Mouse (Mus musculus): Measurements from ENCODE around the gene Sectm1b. TPM values are rescaled to one million over a fixed set of nuclear protein-coding genes. Genes with fewer than 3 reads are reported as not detected.
"Not testable (repeated sequence)": the region's sequence is repeated elsewhere in the genome, so short reads cannot be mapped to it uniquely, and the experiment has no call there.

Gene Sectm1b
- 113 and 133 TPM in 2 replicates for polyA plus RNA-seq (2015; fragmentation: Nextera tagmentation; extraction: Ambion mirVana)

DNA sequence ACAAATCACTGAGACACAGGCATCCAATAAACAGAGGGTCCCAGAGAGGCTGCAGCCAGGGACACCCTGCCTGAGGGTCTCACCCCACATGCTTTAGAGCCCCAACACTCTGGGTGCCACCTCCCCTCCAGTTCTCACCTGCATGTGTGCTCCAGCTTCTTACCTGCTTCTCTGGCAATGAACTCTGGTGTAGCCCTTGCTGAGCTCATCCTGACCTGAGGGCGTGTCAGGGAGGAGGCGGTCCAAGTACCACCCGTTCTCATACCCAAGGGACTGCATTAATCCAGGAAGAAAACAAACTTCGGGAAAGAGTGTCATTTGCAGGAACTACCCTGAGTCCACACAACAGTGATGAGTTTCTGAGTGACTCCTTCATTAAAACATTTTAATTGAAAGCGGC, at the start of gene Sectm1b:
TSS of gene Sectm1b (minus strand) at position 191 of the 400 bp plus-strand sequence.
- Histone ChIP-seq H3K4me3 (ENCODE audit: low read depth, low read length) (no peak within 1 kb of the TSS), H3K4me2 (replicated peaks; ENCODE audit: low read depth) (no peak within 1 kb of the TSS; the same call in 1 of the 2 replicates), H3K27me3 (ENCODE audit: control insufficient read depth, insufficient read depth, low read length) (no peaks in the 10 kb centered on the region), H3K27ac (replicated peaks) (no peak within 1 kb of the TSS), H3K9ac (ENCODE audit: low read length) (no peak within 1 kb of the TSS), H3K9me3 (ENCODE audit: control insufficient read depth, low read length) (no peaks in the 10 kb centered on the region), H3K4me1 (replicated peaks; ENCODE audit: control insufficient read depth, insufficient read depth) (no peaks in the 10 kb centered on the region; the same call in 1 of the 2 replicates), H3K36me3 (ENCODE audit: control insufficient read depth, insufficient read depth, low read length) (no peaks in the 10 kb centered on the region)
- TF ChIP-seq EP300 (optimal IDR thresholded peaks at IDR 0.05) (no peak), CTCF (IDR thresholded peaks at IDR 0.05; ENCODE audit: low read depth) (no peak)
- ATAC-seq (ENCODE audit: low FRiP score, low TSS enrichment): peak; percentile 53
- WGBS: 53% methylated on average over 5 of the region's 5 CpGs
- peak; percentile 56 for DNase-seq (ENCODE audit: low spot score)

DNA sequence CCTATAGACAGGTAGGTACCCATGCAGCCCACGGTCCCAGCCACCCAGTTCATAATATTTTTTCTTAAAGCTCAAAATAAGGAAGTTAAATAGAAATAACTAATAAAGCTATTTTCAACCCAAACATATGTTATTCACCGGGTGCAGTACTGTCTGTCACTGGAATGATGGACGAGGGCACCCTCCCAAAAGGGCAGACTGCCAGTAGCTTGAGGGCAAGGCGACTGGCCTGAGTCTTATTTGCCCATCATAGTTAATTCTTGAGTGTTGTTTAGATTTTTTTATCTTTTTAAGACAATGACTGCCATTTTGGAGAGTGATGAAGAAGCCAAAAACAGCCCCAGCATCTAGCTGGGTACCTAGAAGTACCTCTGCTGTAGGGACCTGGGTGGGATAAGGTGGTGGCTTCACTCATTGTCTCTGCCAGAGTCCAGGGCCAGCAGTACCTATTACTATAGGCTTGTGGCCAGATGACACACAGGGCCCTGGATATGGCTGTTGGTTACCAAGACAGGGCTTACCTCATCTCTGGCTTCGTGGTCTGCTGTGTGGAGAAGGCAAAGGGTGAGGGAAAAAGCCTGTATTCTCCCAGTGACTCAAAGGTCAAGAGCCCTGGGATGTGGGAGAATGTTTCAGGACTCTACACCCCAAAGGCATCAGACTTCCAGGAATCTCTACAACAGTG, 48.9 kb upstream of the Sectm1b start:
- Histone ChIP-seq H3K27me3 (ENCODE audit: control insufficient read depth, insufficient read depth, low read length) (no peaks in the 10 kb centered on the region), H3K4me3 (ENCODE audit: low read depth, low read length) (no peak overlapping the region), H3K27ac (replicated peaks) (no peak overlapping the region), H3K36me3 (ENCODE audit: control insufficient read depth, insufficient read depth, low read length) (no peaks in the 10 kb centered on the region), H3K9ac (ENCODE audit: low read length) (no peak overlapping the region), H3K4me1 (replicated peaks; ENCODE audit: control insufficient read depth, insufficient read depth) (no peaks in the 10 kb centered on the region), H3K4me2 (replicated peaks; ENCODE audit: low read depth) (no peak overlapping the region), H3K9me3 (ENCODE audit: control insufficient read depth, low read length) (no peaks in the 10 kb centered on the region)
- TF ChIP-seq EP300 (optimal IDR thresholded peaks at IDR 0.05) (no peak), CTCF (IDR thresholded peaks at IDR 0.05; ENCODE audit: low read depth) (no peak)
- DNase-seq (ENCODE audit: low spot score) (no peak), ATAC-seq (ENCODE audit: low FRiP score, low TSS enrichment) (0 out of 2 replicates have a peak, but pooled peaks have one; percentile 24)
- WGBS: 66% methylated on average over 5 of the region's 5 CpGs

DNA sequence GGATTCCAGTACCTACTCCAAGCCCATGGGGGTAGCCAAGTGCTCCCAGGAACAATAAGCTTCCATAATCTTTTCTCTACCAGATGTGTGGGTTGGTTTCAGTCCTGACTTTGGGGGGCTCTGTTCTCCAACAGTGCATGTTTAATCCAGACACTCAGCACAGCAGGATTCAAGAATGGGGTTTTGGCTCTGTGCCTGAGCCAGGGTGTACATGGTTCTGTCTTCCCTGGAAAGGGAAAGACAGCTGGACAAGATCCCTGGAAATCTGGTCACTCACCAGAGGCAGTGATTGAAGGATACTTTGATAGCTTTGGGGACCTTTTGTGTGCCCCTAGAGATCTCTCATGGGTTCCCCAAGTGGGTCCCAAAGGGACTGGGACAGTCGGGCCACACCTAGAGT, 48.2 kb upstream of the Sectm1b start:
- Histone ChIP-seq H3K9ac (ENCODE audit: low read length) (no peak overlapping the region), H3K4me2 (replicated peaks; ENCODE audit: low read depth) (no peak overlapping the region), H3K9me3 (ENCODE audit: control insufficient read depth, low read length) (no peaks in the 10 kb centered on the region), H3K36me3 (ENCODE audit: control insufficient read depth, insufficient read depth, low read length) (no peaks in the 10 kb centered on the region), H3K4me1 (replicated peaks; ENCODE audit: control insufficient read depth, insufficient read depth) (no peaks in the 10 kb centered on the region), H3K27me3 (ENCODE audit: control insufficient read depth, insufficient read depth, low read length) (no peaks in the 10 kb centered on the region), H3K27ac (replicated peaks) (no peak overlapping the region), H3K4me3 (ENCODE audit: low read depth, low read length) (no peak overlapping the region)
- ATAC-seq (ENCODE audit: low FRiP score, low TSS enrichment): peak; percentile 24; the same call in 1 of the 2 replicates
- TF ChIP-seq CTCF (IDR thresholded peaks at IDR 0.05; ENCODE audit: low read depth) (no peak), EP300 (optimal IDR thresholded peaks at IDR 0.05) (no peak)
- WGBS: 70% methylated on average over 1 of the region's 1 CpGs
- DNase-seq (ENCODE audit: low spot score): no peak

DNA sequence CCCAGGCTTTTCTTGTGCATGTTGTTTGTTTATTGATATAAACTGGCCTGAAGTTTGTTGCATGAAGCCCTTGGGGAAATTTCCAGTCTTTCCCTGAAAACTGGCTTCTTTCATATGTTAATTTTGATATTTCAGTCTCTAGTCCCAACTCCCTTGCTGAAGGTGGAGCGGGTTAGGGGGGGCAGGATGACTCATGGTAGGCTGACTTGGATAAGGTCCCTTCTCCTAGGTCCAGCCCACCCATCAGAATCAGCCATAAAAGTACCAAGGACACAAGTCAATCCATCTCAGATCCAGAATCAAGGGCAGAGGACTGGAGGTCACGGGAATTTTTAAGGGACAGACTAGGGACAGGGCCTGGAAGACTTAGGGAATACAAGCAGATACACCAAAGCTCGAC, 47.7 kb upstream of the Sectm1b start:
- Histone ChIP-seq H3K27me3 (ENCODE audit: control insufficient read depth, insufficient read depth, low read length) (no peaks in the 10 kb centered on the region), H3K27ac (replicated peaks) (no peak overlapping the region), H3K4me1 (replicated peaks; ENCODE audit: control insufficient read depth, insufficient read depth) (no peaks in the 10 kb centered on the region), H3K36me3 (ENCODE audit: control insufficient read depth, insufficient read depth, low read length) (no peaks in the 10 kb centered on the region), H3K9ac (ENCODE audit: low read length) (no peak overlapping the region), H3K4me2 (replicated peaks; ENCODE audit: low read depth) (no peak overlapping the region), H3K9me3 (ENCODE audit: control insufficient read depth, low read length) (no peaks in the 10 kb centered on the region), H3K4me3 (ENCODE audit: low read depth, low read length) (no peak overlapping the region)
- no peak for DNase-seq (ENCODE audit: low spot score)
- TF ChIP-seq EP300 (optimal IDR thresholded peaks at IDR 0.05): no peak
- TF ChIP-seq CTCF (IDR thresholded peaks at IDR 0.05; ENCODE audit: low read depth): no peak
- 81% methylated on average over 3 of the region's 3 CpGs for WGBS
- no peak for ATAC-seq (ENCODE audit: low FRiP score, low TSS enrichment)

DNA sequence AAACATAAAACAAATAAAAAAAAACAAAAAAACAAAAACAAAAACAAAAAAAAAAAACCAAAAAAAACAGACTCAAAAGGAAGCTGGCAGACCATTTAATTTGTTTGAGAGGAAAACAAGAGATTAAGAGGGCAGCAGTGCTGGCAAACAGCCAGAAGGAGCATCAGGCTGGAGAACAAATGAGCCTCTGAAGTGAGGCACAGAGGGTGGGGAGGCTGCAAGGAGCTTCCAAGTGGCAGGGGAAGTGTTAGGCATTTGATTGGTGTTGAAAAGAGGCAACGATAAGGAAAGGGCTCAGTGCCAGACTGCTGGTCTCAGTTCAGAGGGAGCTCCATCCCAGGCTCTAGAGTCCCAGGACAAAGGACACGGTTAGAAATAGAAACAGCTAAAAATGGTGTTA, 46.6 kb upstream of the Sectm1b start:
- WGBS: 16% methylated on average over 2 of the region's 2 CpGs
- Histone ChIP-seq H3K4me3 (ENCODE audit: low read depth, low read length) (no peak overlapping the region), H3K36me3 (ENCODE audit: control insufficient read depth, insufficient read depth, low read length) (no peaks in the 10 kb centered on the region), H3K4me1 (replicated peaks; ENCODE audit: control insufficient read depth, insufficient read depth) (no peaks in the 10 kb centered on the region), H3K27ac (replicated peaks) (no peak overlapping the region), H3K9me3 (ENCODE audit: control insufficient read depth, low read length) (no peaks in the 10 kb centered on the region), H3K4me2 (replicated peaks; ENCODE audit: low read depth) (no peak overlapping the region), H3K27me3 (ENCODE audit: control insufficient read depth, insufficient read depth, low read length) (no peaks in the 10 kb centered on the region), H3K9ac (ENCODE audit: low read length) (no peak overlapping the region)
- TF ChIP-seq CTCF (IDR thresholded peaks at IDR 0.05; ENCODE audit: low read depth): no peak
- no peak for TF ChIP-seq EP300 (optimal IDR thresholded peaks at IDR 0.05)
- DNase-seq (ENCODE audit: low spot score): peak; percentile 66
- ATAC-seq (ENCODE audit: low FRiP score, low TSS enrichment): peak; percentile 71

DNA sequence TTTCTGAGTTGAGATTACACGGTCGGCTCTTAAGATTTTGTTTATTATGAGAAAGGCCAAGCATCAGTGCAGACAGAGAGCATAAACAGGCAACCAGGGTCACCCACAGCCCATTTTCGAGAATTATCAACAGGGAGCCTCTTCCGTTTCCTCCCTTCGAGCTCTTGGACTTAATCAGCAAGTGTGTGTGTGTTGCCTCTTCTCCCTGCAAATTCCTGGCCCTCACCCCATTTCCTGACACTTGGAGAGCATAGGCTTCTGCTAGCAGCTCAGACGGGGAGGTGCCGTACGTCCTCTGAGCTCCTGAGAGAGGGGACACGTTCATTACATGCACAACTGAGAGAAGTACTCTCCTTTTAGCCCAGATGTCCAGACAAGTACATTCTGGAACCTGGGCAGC, 44.7 kb upstream of the Sectm1b start:
- Histone ChIP-seq H3K4me1 (replicated peaks; ENCODE audit: control insufficient read depth, insufficient read depth) (no peaks in the 10 kb centered on the region), H3K9me3 (ENCODE audit: control insufficient read depth, low read length) (no peaks in the 10 kb centered on the region), H3K36me3 (ENCODE audit: control insufficient read depth, insufficient read depth, low read length) (no peaks in the 10 kb centered on the region), H3K27me3 (ENCODE audit: control insufficient read depth, insufficient read depth, low read length) (no peaks in the 10 kb centered on the region), H3K9ac (ENCODE audit: low read length) (no peak overlapping the region), H3K4me2 (replicated peaks; ENCODE audit: low read depth) (no peak overlapping the region), H3K4me3 (ENCODE audit: low read depth, low read length) (no peak overlapping the region), H3K27ac (replicated peaks) (no peak overlapping the region)
- DNase-seq (ENCODE audit: low spot score) (no peak), ATAC-seq (ENCODE audit: low FRiP score, low TSS enrichment) (no peak)
- TF ChIP-seq EP300 (optimal IDR thresholded peaks at IDR 0.05) (no peak), CTCF (IDR thresholded peaks at IDR 0.05; ENCODE audit: low read depth) (no peak)
- WGBS: 24% methylated on average over 9 of the region's 9 CpGs

DNA sequence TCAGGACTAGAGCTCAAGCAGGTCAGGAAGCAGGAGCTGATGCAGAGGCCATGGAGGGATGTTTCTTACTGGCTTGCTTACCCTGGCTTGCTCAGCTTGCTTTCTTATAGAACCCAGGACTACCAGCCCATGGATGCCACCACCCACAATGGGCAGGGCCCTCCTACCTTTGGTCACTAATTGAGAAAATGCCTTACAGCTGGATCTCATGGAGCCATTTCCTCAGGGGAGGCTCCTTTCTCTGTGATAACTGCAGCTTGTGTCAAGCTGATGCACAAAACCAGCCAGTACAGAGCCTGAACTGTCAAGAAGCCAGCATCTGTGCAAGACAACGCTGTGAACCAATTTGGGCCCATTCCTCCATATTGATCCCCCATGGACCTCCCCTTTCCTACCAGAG, 43.9 kb upstream of the Sectm1b start:
- ATAC-seq (ENCODE audit: low FRiP score, low TSS enrichment); H3K9ac ChIP-seq (ENCODE audit: low read length); DNase-seq (ENCODE audit: low spot score); H3K4me1 ChIP-seq (replicated peaks; ENCODE audit: control insufficient read depth, insufficient read depth); H3K36me3 ChIP-seq (ENCODE audit: control insufficient read depth, insufficient read depth, low read length); H3K4me2 ChIP-seq (replicated peaks; ENCODE audit: low read depth); H3K4me3 ChIP-seq (ENCODE audit: low read depth, low read length); H3K27me3 ChIP-seq (ENCODE audit: control insufficient read depth, insufficient read depth, low read length); H3K9me3 ChIP-seq (ENCODE audit: control insufficient read depth, low read length); H3K27ac ChIP-seq (replicated peaks): not testable (repeated sequence)
- 80% methylated on average over 1 of the region's 1 CpGs for WGBS

Measured in stomach, postnatal 0 days (tissue).